Mouse (Mus musculus): ENCODE measurements around the gene Lrrc63.

Lrrc63 gene

GRCm38 (mm10) chr14:75138503-75138902, 7.8 kb upstream of the Lrrc63 start:
- DNase-seq (ENCODE audit: low read depth, low spot score): no peak

GRCm38 (mm10) chr14:75136119-75136966, 5.7 kb upstream of the Lrrc63 start:
- DNase-seq (ENCODE audit: low read depth, low spot score): peak; percentile 64

GRCm38 (mm10) chr14:75131324-75131935, 749 bp upstream of the Lrrc63 start:
- DNase-seq (ENCODE audit: low read depth, low spot score): peak; percentile 36

GRCm38 (mm10) chr14:75121658-75122057, 9.0 kb downstream of the Lrrc63 start:
- DNase-seq (ENCODE audit: low read depth, low spot score): no peak

- peak; percentile 44 for DNase-seq (ENCODE audit: low read depth, low spot score)
Measured at GRCm38 (mm10) chr14:75102956-75103355, 27.7 kb downstream of the Lrrc63 start.

GRCm38 (mm10) chr14:75077946-75078345, 52.7 kb downstream of the Lrrc63 start:
- no peak for DNase-seq (ENCODE audit: low read depth, low spot score)

GRCm38 (mm10) chr14:75075299-75076180, 55.1 kb downstream of the Lrrc63 start:
- DNase-seq (ENCODE audit: low read depth, low spot score): no peak

GRCm38 (mm10) chr14:75071091-75071490, 59.6 kb downstream of the Lrrc63 start:
- DNase-seq (ENCODE audit: low read depth, low spot score): no peak

- peak; percentile 75 for DNase-seq (ENCODE audit: low read depth, low spot score)
Measured at GRCm38 (mm10) chr14:75069356-75069979, 61.2 kb downstream of the Lrrc63 start.

- DNase-seq (ENCODE audit: low read depth, low spot score): peak; percentile 83
Measured at GRCm38 (mm10) chr14:75068430-75069112, 62.1 kb downstream of the Lrrc63 start.

- no peak for DNase-seq (ENCODE audit: low read depth, low spot score)
Measured at GRCm38 (mm10) chr14:75065211-75065610, 65.5 kb downstream of the Lrrc63 start.

- DNase-seq (ENCODE audit: low read depth, low spot score): peak; percentile 24
Measured at GRCm38 (mm10) chr14:75064520-75064919, 66.2 kb downstream of the Lrrc63 start.

- no peak for DNase-seq (ENCODE audit: low read depth, low spot score)
Measured at GRCm38 (mm10) chr14:75063936-75064335, 66.7 kb downstream of the Lrrc63 start.

- peak; percentile 66 for DNase-seq (ENCODE audit: low read depth, low spot score)
Measured at GRCm38 (mm10) chr14:75060562-75060961, 70.1 kb downstream of the Lrrc63 start.

GRCm38 (mm10) chr14:75056861-75057431, 73.7 kb downstream of the Lrrc63 start:
- DNase-seq (ENCODE audit: low read depth, low spot score): peak; percentile 51

GRCm38 (mm10) chr14:75054455-75055343, 76.0 kb downstream of the Lrrc63 start:
- no peak for DNase-seq (ENCODE audit: low read depth, low spot score)

GRCm38 (mm10) chr14:75052451-75052850, 78.2 kb downstream of the Lrrc63 start:
- DNase-seq (ENCODE audit: low read depth, low spot score): peak; percentile 30

GRCm38 (mm10) chr14:75045184-75045583, 85.5 kb downstream of the Lrrc63 start:
- DNase-seq (ENCODE audit: low read depth, low spot score): peak; percentile 29

- no peak for DNase-seq (ENCODE audit: low read depth, low spot score)
Measured at GRCm38 (mm10) chr14:75035431-75035830, 95.2 kb downstream of the Lrrc63 start.

Data from CD4-positive helper T cell, adult 2 months (primary cell).